Mouse (Mus musculus): Measurements from ENCODE around the gene Nkd2. TPM values are rescaled to one million over a fixed set of nuclear protein-coding genes. Genes with fewer than 3 reads are reported as not detected.

Nkd2 gene
- polyA plus RNA-seq, 1 experiment from 2014 or later, result 4.3 TPM

- ATAC-seq (ENCODE audit: borderline replicate concordance, extremely low read depth, low FRiP score, low TSS enrichment), result no peak
- Histone ChIP-seq H3K4me3 (no peak overlapping the region), H3K9ac (no peak overlapping the region), H3K36me3 (no peaks in the 10 kb centered on the region), H3K4me1 (peaks cover 42% of the 10 kb centered on the region), H3K27ac (no peak overlapping the region), H3K4me2 (no peak overlapping the region), H3K9me3 (no peaks in the 10 kb centered on the region), H3K27me3 (no peaks in the 10 kb centered on the region)
- 58% methylated on average over 4 of the region's 4 CpGs for WGBS
Measured at GRCm38 (mm10) chr13:73769916-73770682, 77.3 kb downstream of the Nkd2 start.

Other genes with a start within 250 kb of the Nkd2 start
- gene Clptm1l, start 243.6 kb downstream of the Nkd2 start, polyA plus RNA-seq (2015; fragmentation: Nextera tagmentation; extraction: Ambion mirVana), result 113 and 118 TPM in 2 replicates
- gene Tert, start 220.7 kb downstream of the Nkd2 start, polyA plus RNA-seq (2015; fragmentation: Nextera tagmentation; extraction: Ambion mirVana), result 3.2 and 4.6 TPM in 2 replicates
- not detected in 2 replicates for gene Slc6a18, start 169.6 kb downstream of the Nkd2 start, polyA plus RNA-seq (2015; fragmentation: Nextera tagmentation; extraction: Ambion mirVana)
- not detected in 2 replicates for gene Slc6a19, start 142.8 kb downstream of the Nkd2 start, polyA plus RNA-seq (2015; fragmentation: Nextera tagmentation; extraction: Ambion mirVana)
- gene Slc12a7, start 114.5 kb downstream of the Nkd2 start, polyA plus RNA-seq (2015; fragmentation: Nextera tagmentation; extraction: Ambion mirVana), result 15.7 and 16.7 TPM in 2 replicates
- gene Trip13, start 90.2 kb upstream of the Nkd2 start, polyA plus RNA-seq (2015; fragmentation: Nextera tagmentation; extraction: Ambion mirVana), result 42.2 and 44.4 TPM in 2 replicates
- 45.1 and 50.4 TPM in 2 replicates for gene Brd9, start 90.2 kb upstream of the Nkd2 start, polyA plus RNA-seq (2015; fragmentation: Nextera tagmentation; extraction: Ambion mirVana)
- not detected in 2 replicates for gene Zdhhc11, start 116.2 kb upstream of the Nkd2 start, polyA plus RNA-seq (2015; fragmentation: Nextera tagmentation; extraction: Ambion mirVana)
- gene Tppp, start 161.8 kb upstream of the Nkd2 start, polyA plus RNA-seq (2015; fragmentation: Nextera tagmentation; extraction: Ambion mirVana), result 1.1 and 1.5 TPM in 2 replicates
- gene Cep72, start 214.7 kb upstream of the Nkd2 start, polyA plus RNA-seq (2015; fragmentation: Nextera tagmentation; extraction: Ambion mirVana), result 14.7 and 16.9 TPM in 2 replicates